Mouse (Mus musculus): Measurements from ENCODE around the gene Ppp5c. TPM values are rescaled to one million over a fixed set of nuclear protein-coding genes. Genes with fewer than 3 reads are reported as not detected.
A peak's percentile ranks its signal among the peaks of the same experiment; 100 is the strongest.

The Ppp5c gene
- polyA plus RNA-seq, 1 experiment from 2014 or later, result 102 TPM

- 87% methylated on average over 5 of the region's 5 CpGs for WGBS
- no peaks in the 10 kb centered on the region for H3K9me3 ChIP-seq
- H3K27me3 ChIP-seq, result no peaks in the 10 kb centered on the region
- H3K4me3 ChIP-seq, result no peak overlapping the region
- no peak overlapping the region for H3K27ac ChIP-seq (replicated peaks)
- no peak overlapping the region for H3K9ac ChIP-seq (replicated peaks)
- 0 out of 2 replicates have a peak, but pooled peaks cover 21% of the 10 kb centered on the region for H3K36me3 ChIP-seq
- H3K4me2 ChIP-seq (replicated peaks), result peak overlapping the region; percentile 24
- no peak for ATAC-seq (ENCODE audit: low FRiP score, low read depth)
- peaks cover 40% of the 10 kb centered on the region for H3K4me1 ChIP-seq
Observed at GRCm38 (mm10) chr7:16961678-16962077, 66.0 kb downstream of the Ppp5c start.

- H3K9ac ChIP-seq (replicated peaks), result peak within 1 kb of the TSS; percentile 48; the same call in 1 of the 2 replicates
- peak within 1 kb of the TSS; percentile 62 for H3K4me2 ChIP-seq (replicated peaks)
- no peaks in the 10 kb centered on the region for H3K9me3 ChIP-seq
- no peaks in the 10 kb centered on the region for H3K27me3 ChIP-seq
- ATAC-seq (ENCODE audit: low FRiP score, low read depth), result peak; percentile 95
- peaks cover 45% of the 10 kb centered on the region for H3K4me1 ChIP-seq
- H3K27ac ChIP-seq (replicated peaks), result peak within 1 kb of the TSS; percentile 94
- 0 out of 2 replicates have a peak, but pooled peaks cover 19% of the 10 kb centered on the region for H3K36me3 ChIP-seq
- 4% methylated on average over 17 of the region's 17 CpGs for WGBS
- peak within 1 kb of the TSS; percentile 39 for H3K4me3 ChIP-seq
Observed at GRCm38 (mm10) chr7:16959539-16960187, 68.1 kb downstream of the Ppp5c start, which contains the start of gene Pnmal1. TSS of gene Pnmal1 (plus strand) at chr7:16959679.

DNA sequence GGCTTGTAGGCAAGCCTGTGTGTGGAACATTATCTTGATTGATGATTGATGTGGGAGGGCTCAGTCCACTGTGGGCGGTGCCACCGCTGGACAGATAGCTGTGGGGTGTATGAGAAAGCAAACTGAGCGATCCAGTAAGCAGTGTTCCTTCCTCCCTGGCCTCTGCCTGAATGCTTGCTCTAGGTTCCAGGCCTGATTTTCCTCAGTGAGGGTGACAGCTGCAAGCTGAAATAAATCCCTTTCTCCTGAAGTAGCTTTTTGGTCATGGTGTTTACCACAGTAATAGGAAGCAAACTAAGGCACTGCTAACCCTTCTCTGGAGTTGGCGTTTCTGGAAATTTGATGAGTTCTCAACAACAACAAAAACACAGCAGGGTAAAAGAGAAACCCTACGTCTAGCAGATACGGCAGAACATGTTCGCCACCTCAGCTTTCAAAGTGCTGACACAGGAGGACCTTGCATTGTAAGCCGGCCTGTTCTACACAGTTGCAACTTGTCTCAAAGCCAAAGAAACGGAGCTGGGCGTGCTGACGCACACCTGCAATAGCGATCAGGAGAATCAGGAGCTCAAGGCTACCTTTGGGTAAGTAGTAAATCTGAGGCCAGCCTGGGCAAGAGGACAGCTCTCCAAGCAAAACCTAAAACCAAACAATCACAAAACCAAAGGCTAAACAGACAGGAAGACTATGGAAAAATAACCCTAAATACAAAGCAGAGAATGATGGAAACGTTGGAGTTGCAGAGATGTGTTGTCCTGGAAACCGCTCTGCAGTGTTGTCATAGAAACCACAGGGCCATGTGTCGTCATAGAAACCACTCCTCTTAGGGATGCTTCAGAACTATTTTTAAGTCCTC lies 71.1 kb downstream of the Ppp5c start:
- peaks cover 41% of the 10 kb centered on the region for H3K4me1 ChIP-seq
- no peaks in the 10 kb centered on the region; the same call in 1 of the 2 replicates for H3K27me3 ChIP-seq
- peak overlapping the region; percentile 25 for H3K4me2 ChIP-seq (replicated peaks)
- no peak overlapping the region for H3K4me3 ChIP-seq
- no peaks in the 10 kb centered on the region for H3K9me3 ChIP-seq
- 43% methylated on average over 15 of the region's 15 CpGs for WGBS
- peak overlapping the region; percentile 87 for H3K27ac ChIP-seq (replicated peaks)
- no peak for ATAC-seq (ENCODE audit: low FRiP score, low read depth)
- 0 out of 2 replicates have a peak, but pooled peaks cover 7% of the 10 kb centered on the region for H3K36me3 ChIP-seq
- no peak overlapping the region for H3K9ac ChIP-seq (replicated peaks)

- ATAC-seq (ENCODE audit: low FRiP score, low read depth), result no peak
- WGBS, result 83% methylated on average over 4 of the region's 4 CpGs
- Histone ChIP-seq H3K4me2 (replicated peaks) (no peak overlapping the region), H3K9me3 (no peaks in the 10 kb centered on the region), H3K27me3 (no peaks in the 10 kb centered on the region; the same call in none of the 2 replicates), H3K4me1 (peaks cover 37% of the 10 kb centered on the region), H3K4me3 (no peak overlapping the region), H3K36me3 (no peaks in the 10 kb centered on the region), H3K9ac (replicated peaks) (no peak overlapping the region), H3K27ac (replicated peaks) (no peak overlapping the region)
Observed at GRCm38 (mm10) chr7:16955712-16956111, 72.0 kb downstream of the Ppp5c start.

Other genes starting within 250 kb of the Ppp5c start
- gene Slc1a5, start 246.6 kb downstream of the Ppp5c start, polyA plus RNA-seq (2016; fragmentation: Nextera tagmentation; extraction: Ambion mirVana), result 33.3 and 33.6 TPM in 2 replicates
- 191 and 196 TPM in 2 replicates for gene Strn4, start 212.0 kb downstream of the Ppp5c start, polyA plus RNA-seq (2016; fragmentation: Nextera tagmentation; extraction: Ambion mirVana)
- 36.9 and 41.2 TPM in 2 replicates for gene Fkrp, start 211.2 kb downstream of the Ppp5c start, polyA plus RNA-seq (2016; fragmentation: Nextera tagmentation; extraction: Ambion mirVana)
- gene Prkd2, start 185.0 kb downstream of the Ppp5c start, polyA plus RNA-seq (2016; fragmentation: Nextera tagmentation; extraction: Ambion mirVana), result 10.2 and 12.0 TPM in 2 replicates
- 4.7 and 6.2 TPM in 2 replicates for gene Dact3, start 152.6 kb downstream of the Ppp5c start, polyA plus RNA-seq (2016; fragmentation: Nextera tagmentation; extraction: Ambion mirVana)
- gene Gng8, start 136.1 kb downstream of the Ppp5c start, polyA plus RNA-seq (2016; fragmentation: Nextera tagmentation; extraction: Ambion mirVana), result 12.1 and 26.0 TPM in 2 replicates
- 1.1 and 1.2 TPM in 2 replicates for gene Ptgir, start 121.4 kb downstream of the Ppp5c start, polyA plus RNA-seq (2016; fragmentation: Nextera tagmentation; extraction: Ambion mirVana)
- gene Calm3, start 103.8 kb downstream of the Ppp5c start, polyA plus RNA-seq (2016; fragmentation: Nextera tagmentation; extraction: Ambion mirVana), result 223 and 224 TPM in 2 replicates
- gene Pnmal2, start 83.2 kb downstream of the Ppp5c start, polyA plus RNA-seq (2016; fragmentation: Nextera tagmentation; extraction: Ambion mirVana), result 49.3 and 55.3 TPM in 2 replicates
- 28.8 and 34.8 TPM in 2 replicates for gene Pnmal1, start 68.2 kb downstream of the Ppp5c start, polyA plus RNA-seq (2016; fragmentation: Nextera tagmentation; extraction: Ambion mirVana)
- 1.7 and 1.8 TPM in 2 replicates for gene Gm42372, start 44.8 kb downstream of the Ppp5c start, polyA plus RNA-seq (2016; fragmentation: Nextera tagmentation; extraction: Ambion mirVana)
- gene Ccdc8, start 35.2 kb downstream of the Ppp5c start, polyA plus RNA-seq (2016; fragmentation: Nextera tagmentation; extraction: Ambion mirVana), result 7.0 and 12.6 TPM in 2 replicates
- gene Hif3a, start 34.5 kb upstream of the Ppp5c start, polyA plus RNA-seq (2016; fragmentation: Nextera tagmentation; extraction: Ambion mirVana), result 4.9 and 5.1 TPM in 2 replicates
- gene Psg16, start 46.1 kb upstream of the Ppp5c start, polyA plus RNA-seq (2016; fragmentation: Nextera tagmentation; extraction: Ambion mirVana), result 0.21 and 0.23 TPM in 2 replicates
- gene Ceacam3, start 122.4 kb upstream of the Ppp5c start, polyA plus RNA-seq (2016; fragmentation: Nextera tagmentation; extraction: Ambion mirVana), result not detected in 2 replicates
- not detected in 2 replicates for gene Psg29, start 175.6 kb upstream of the Ppp5c start, polyA plus RNA-seq (2016; fragmentation: Nextera tagmentation; extraction: Ambion mirVana)